Mouse (Mus musculus) natural killer cell, adult 2 months (primary cell): ENCODE data around the gene A3galt2.

Experiments
- DNase-seq, 2 experiments: peaks; one replicate each; pipeline ENCODE4 v3.0.0; 2022; ENCODE audit warnings: low spot score in 2 of 2

A3galt2 gene

DNA sequence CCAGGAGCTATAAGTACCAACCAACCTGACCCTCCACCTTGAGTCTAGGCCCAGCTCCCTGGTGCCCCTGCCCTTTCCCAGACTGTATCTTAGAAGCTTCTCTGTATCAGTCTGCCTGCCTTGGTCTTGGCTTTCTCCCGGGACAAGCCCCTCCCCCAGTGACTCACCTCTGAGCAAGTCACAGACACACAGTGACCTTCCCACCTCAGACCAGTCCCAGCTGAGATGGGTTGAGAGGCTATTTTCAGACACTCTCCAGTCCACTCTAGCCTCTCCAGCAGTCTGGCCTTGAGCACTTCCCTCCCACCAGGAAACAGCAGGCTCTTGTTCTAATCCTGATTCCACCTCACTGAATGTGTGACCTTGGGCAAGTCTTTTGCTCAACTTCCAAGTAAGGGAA lies 38.5 kb downstream of the A3galt2 start:
- no peak for DNase-seq

DNA sequence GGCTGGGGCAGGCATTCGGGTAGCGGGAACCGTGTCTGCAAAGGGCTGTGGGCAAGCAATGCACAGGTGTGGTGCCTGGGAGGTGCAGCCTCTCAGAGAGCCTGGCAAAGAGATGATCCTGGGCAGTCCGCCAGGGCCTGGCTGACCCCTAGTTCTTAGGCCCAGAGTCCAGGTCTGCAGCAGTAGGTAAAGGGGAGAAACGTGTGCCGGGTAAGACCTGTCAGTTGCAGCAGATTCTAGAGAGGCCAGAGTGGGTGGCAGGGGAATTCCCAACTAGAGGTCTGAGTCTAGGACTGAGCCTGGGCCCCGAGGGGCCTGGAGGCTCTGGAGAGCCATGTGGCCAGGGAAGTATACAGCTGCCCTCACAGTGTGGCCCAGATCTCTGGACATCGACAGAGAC lies 39.0 kb downstream of the A3galt2 start:
- DNase-seq: no peak

DNA sequence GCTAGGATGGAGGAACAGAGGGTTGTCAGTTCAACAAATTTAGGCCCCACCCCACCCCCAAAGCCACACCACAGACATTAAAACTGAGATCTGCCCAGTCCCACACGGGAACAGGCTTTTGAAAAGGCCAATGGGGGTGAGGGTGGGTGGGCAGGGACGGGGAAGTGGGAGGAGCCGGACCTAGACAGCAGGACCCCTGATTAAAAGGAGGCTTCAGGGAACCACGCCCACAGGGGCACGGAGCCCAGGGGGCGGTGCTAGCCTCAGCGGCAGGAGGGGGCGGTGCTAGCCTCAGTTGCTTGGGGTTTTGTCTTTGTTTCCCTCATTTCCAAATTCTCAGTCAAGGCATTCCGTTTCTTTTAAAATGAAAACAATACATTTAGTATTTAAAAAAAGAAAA lies 40.4 kb downstream of the A3galt2 start:
- no peak for DNase-seq

DNA sequence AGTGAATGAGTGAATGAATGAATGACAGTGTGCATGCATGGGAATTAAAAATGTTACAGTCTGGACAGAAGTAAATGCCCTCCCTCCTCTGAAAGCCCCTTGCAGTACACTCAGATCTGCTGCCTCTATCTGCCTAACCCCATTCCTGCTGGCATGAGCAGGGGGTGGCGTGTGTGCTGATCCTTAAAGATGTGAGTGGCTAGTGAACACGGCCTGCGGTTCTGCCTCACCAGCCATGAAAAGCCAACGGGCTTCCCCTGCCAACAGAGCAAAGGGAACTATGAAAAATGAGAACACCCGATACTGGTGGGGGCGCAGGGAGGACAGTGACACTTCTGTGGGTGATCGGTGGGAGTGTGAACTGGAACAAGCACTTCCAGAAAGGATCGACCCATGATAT lies 41.6 kb downstream of the A3galt2 start:
- no peak for DNase-seq

DNA sequence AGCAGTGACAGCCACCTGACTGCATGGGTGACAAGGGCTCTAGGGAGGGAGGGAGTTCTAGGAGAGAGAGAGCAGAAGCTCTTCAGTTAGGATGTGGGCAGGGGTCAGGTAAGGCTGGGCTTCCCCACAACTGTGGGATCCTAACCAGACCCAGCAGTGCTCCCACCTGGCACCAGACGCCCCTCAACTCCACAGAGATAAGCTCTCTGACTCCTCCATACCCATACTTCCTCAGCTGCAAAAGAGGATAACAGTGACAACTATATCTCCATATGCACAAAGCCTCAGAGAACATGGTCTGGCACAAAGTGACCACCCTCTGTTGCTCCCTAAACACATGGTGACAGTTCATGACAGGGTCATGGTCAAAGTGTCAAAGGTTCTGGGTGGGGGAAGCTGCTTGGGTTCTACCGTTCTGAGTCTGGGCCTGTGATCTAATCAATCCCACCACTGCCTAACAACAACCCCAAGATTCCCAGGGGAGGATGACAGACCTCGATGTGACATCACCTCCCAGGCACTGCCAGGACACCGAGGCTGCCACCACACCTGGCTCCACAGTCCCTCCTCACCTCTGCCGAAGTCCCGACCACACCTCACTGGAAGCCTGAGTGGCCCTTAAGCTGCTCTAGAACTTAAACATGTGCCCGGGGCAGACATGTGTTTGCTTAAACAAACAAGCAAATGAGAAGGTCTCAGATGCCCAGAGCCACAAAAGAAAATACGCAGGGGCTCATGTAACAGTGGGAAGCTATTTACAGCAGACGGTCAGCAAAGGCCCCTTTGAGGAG lies 46.7 kb downstream of the A3galt2 start:
- no peak for DNase-seq

DNA sequence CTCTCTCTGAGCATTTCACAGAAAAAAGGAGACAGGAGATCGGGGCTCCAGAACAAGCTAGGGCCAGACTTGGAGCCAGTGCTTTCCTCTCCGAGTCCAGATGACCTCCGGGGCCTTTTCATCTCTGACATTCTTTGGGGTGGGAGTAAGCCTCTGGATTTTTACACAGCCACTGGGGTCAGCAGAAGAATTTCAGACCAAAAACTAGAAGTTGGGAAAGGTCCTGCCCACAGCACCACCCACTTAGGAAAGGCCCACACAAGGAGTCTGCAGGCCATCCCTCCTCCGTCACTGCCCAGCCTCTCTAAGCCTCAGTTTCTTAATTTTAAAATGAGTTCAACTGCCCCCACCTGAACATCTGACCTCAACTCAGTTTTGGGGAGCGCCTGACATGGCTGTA lies 48.4 kb downstream of the A3galt2 start:
- DNase-seq: no peak

DNA sequence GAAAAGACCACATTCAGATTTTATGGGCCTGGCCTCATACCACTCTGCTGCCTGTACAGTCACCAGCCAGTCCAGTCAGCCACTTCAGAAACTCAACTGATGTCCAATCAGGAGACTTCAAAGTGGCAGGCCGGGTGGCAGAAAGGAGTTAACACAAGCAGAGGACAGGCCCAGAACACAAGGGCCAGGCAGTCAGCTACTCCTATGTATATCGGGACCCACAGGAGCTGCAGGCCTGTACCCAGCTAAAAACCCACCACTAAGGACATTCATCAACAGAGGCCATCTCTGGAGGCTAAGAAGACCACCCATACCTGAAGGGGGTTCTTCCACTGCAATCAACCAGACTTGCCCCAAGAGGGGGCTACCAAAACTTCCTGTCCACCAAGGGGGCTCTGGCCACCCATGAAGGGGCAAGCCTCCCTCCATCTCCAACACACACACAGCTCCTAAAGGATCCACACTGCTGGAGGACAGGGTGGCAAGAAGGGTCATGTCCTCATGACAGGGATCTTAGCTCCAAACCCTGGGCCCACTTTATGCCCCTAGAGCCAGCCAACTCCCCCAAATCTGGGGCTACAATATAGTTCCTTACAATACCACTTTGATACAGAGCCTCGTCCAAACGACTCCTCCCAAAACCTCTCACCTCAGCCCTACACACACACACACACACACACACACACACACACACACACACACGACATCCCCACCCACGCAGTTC lies 49.4 kb downstream of the A3galt2 start:
- no peak for DNase-seq

DNA sequence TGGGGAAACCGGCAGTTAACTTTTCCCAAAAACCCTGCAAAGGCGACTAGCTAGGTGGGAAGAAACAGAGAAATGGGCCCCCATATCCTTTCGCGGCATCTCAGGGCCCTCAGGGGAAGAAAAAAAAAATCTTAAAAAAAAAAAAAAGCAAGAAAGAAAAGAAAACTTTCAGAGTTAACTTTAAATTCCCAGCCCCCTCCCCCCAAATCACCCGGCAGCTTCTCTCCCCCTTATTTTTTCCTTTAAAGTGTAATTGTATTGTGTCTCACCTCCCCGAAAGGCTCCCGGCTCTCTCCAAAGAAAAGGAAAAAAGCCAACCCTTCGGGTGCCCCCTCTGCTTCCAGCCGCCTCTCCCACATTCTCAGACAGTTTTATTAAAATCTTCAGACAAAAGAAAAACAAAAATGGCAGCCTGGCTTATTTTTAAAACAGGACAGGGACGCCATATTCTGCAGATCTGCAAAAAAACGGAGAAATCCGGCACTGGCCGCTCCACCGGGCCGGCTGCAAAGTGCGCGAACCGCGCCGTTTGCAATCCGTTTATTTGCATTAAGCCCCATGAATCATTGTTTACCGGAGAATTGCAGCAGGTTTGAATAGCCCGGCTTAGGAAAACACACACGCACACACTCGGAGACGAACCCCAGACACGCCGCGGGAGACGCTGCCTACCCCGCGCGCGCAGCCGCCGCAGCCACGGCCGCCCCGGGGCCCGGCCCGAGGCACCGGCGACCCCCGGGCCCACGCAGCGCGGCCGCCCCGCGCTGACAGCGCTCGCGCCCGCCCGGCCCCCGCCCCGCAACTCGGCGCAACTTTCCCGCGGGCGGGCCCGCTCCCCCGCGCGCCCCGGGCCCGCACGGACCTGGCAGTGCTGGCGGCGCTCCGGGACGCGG lies 50.2 kb downstream of the A3galt2 start:
- peak; percentile 35 to 36 for DNase-seq

DNA sequence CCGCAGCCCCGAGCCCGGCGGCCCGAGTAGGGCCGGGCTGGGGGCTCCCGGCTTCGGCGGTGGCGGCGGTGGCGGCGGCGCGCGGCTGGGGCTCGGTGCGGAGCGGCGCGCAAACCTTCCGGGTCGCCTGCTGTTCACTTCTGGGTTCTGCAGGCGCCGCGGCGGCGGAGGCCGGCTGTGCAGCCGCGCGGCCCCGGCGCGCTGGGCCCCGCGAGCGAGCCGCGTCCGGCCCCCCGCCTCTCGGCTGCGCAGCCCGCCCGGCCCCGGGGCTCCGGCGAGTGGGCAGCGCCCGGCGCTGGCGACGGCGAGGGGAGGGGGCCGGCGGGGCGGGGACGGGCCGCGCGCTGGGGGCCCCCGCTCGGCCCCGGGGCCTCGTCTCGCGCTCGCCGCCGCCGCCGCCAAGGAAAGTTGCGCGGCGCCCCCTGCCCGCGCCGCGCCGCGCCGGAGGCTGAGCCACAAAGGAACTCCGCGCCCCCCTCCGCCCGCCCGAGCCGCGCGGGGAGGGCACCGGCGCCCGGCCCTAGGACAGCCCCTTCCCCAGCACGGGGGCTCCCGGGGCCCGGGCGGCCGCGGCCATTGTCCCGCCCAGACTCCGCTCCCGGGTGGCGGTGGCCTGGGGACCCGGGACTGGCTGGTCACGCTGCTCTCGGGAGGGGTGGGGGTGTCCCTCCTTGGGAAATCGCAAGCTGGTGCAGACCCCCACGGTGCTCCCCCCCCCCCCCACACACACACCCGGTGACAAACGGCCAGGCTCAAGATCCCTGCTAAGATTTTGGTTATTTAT lies 51.1 kb downstream of the A3galt2 start, which contains the start of gene Zfp362:
Zfp362 (minus strand) TSS at position 3 of the 784 bp plus-strand sequence.
- peak; percentile 21 to 31 for DNase-seq

DNA sequence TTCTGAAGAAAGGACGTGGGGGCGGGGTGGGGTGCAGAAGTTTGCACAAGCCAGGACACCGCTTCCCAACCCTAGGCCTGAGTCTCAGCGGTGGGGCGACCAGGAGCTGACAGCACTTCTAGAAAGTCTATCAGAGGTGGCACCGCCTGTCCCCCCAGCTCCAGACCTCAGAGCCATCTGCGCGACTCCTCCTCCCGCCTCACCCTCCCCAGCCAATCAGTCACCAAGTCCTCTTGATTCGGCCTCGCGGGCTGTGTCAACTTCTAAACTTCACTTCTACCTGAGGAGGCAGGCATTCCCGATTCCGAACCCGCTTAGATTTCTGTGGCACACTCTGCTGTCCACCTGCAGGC lies 51.6 kb downstream of the A3galt2 start:
- DNase-seq: peak; percentile 19 to 44

DNA sequence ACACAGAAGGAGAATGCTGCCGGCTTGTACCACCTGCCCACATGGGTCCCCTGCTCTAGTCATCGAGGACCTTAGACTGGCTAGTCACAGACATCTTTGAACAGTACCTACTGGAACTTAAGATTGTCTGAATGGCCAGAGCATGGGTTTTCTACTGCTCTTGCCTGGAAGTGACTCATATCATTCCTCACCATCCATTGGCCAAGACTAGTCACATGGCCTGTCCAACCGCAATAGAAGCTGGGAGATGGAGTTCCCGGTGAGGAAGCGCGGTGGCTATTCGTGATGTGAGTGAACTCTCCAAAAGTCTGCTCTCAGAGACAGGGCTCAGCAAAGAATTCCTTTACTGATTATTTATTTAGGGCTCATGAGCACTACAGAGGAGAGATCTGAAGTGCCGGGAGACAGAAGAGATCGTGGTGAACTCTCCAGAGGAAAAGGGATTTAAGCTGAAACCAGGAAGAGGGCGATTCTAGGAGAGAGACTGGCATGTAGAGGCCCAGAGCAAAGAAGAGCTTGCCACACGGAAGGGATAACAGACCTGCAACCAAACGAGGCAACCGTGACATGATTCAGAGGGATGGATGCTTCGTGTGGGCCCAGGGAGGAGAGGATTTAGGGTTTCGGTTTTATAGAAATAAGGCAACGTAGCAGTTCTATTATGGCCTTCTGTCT lies 56.4 kb downstream of the A3galt2 start:
- DNase-seq: peak; percentile 71 to 76

DNA sequence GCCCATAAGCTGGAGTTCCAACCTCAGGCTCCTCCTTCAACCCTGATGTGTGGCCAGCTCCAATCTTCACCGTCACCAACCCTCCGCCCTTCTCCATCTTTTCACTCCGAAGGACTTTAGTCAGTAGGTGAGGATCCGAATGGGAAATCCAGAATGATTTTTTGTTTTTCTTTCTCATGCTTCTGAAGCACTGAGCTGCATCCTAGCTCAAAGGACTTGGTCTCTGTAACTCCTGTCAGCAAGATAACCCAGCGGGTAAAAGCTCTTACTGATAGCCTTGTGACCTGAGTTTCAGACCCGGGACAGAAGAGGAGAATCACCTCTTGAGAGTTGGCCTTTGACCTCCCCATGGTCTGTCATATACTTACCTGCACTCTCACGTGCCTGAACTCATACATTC lies 61.8 kb downstream of the A3galt2 start:
- DNase-seq: no peak
